Mouse (Mus musculus) spleen, adult 18-20 months (tissue): Measurements from ENCODE around the gene Csmd2.
"Not testable (repeated sequence)": the region's sequence is repeated elsewhere in the genome, so short reads cannot be mapped to it uniquely, and the experiment has no call there.

ENCODE experiments used
- DNase-seq, 2 experiments: peaks; one replicate each; pipeline ENCODE4 v3.0.0; 2022; ENCODE audit warnings: mixed read lengths in 2 of 2

Gene Csmd2

DNA sequence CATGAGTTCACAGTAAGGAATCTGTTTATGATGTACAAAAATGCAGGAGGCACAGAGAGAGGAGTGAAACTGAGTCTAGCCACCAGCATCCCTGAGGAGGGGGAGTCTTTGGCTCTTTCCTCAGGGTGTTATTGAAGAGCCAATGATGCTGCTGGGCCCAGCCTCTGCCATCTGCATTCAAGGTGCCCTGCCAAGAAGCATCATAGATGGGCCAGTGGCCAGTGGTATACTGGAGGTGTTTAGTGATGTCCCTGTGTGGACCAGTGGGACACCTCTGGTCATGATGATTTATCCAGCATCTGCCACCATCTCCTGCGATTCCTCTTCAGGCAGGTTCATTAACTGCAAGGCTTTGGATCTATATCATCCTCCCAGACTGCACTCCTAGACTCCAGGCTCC lies 61.1 kb downstream of the Csmd2 start:
- no peak for DNase-seq

DNA sequence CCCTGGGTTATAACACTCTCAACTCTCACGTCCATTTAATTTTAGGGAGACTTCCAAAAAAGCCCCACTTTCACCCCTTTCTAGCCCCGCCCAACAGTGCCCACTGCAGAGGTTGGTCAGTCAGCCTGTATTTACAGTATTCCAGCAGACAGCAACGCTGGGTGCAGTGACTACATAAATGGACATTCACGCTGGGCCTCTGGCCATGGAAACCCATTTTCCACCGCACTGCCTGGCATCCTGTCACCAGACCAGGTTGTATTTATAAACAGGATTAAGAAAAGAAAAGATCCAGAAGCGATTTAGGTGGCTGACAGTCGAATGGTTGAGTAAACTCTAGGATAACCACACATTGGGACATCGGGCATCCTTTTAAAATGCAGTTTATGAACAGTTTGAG lies 65.0 kb downstream of the Csmd2 start:
- DNase-seq, result no peak

DNA sequence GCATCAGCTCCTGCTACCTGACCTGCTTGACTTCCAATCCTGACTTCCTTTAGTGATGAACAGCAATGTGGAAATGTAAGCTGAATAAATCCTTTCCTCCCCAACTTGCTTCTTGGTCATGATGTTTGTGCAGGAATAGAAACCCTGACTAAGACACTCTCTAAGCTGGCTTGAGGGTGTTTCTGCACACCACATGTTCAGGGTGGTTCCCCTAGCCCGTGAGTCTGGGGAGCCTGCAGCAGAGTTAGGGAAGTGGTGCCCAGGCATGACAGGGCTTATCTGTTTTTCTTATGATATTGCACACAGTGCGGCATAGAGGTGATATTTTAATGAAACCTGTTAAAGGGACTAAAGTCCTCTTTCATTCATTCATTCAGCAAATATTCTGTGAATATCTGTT lies 73.6 kb downstream of the Csmd2 start:
- DNase-seq, result not testable (repeated sequence)

GRCm38 (mm10) chr4:128067189-128067588 lies 79.5 kb downstream of the Csmd2 start:
- DNase-seq, result no peak

GRCm38 (mm10) chr4:128084466-128084865 lies 96.8 kb downstream of the Csmd2 start:
- DNase-seq, result no peak

- DNase-seq, result no peak
Observed at GRCm38 (mm10) chr4:128085096-128085495, 97.4 kb downstream of the Csmd2 start.

- no peak for DNase-seq
Observed at GRCm38 (mm10) chr4:128087147-128087606, 99.5 kb downstream of the Csmd2 start.

- DNase-seq, result no peak
Observed at GRCm38 (mm10) chr4:128087704-128088103, 100.0 kb downstream of the Csmd2 start.

DNA sequence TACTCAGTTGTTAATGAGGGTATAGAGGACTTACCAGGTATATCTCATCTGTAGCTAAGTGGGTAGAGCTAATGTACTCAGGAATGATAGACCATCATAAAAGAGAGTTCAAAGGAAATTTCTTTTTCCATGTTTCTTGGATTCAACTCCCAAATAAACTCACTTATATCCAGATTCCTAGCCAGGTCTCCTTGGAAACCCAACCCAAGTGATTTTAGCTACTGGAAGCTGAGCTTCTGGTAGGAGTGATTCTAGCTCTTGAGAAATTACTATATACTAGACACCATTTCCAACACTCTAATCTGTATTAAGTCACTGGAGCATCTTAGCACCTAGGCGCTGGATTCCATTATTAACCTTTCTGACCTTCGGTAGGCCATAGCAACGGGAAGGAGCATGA lies 100.6 kb downstream of the Csmd2 start:
- DNase-seq, result no peak

DNA sequence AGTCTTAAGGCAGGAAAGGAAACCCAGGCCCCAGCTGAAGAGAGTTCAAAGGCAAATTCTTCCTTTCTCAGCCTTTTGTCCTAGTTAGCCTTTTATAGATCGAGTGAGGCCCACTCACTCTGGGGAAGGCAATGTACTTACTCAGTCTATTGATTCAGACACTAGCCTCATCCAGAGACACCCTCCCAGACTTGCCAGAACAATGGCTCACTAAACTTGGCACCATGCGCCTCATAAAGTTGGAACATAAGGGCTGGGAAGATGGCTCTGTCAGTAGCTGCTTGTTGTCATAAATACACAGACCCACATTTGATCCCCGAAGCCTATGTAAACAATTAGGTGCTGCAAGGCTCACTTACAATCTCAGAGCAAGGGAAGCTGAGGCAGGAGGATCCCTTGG lies 104.3 kb downstream of the Csmd2 start:
- DNase-seq, result no peak

DNA sequence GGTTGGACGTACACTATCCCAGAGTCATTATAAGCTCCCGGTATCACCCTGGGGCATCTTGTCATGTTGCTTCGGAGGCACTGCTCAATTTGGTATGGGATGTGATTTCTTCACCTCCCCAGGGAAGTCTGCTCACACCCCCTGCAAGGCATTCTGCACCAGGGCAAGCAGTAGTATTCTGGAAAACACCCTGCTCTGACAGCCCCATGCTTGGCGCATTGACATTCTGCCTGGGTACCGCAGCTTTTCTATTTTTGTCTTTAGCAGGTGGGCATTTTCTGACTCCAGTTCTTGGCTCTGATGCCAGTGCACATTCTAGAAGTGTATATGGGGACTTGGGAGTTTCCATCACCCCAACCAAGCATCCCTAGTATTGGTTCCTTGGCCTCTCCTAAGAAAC lies 111.9 kb downstream of the Csmd2 start:
- no peak for DNase-seq

DNA sequence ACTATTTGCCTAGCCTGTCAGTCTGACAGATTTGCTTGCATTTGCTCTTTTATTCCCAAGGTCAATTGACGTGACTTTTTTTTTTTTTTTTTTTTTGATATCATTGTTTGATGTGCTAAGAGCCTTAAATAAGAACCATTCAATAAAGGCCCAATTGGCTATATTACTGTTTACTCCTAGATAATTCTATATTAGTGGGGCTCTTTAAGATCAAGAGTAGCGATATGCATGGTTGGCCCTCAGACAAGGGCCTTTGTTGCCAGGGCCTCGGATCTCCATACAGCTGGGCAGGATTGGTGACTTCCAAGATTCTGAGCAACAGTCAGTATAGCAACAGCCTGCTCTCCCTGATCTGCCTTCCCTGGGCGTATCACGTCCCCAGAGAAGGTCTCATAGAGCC lies 112.9 kb downstream of the Csmd2 start:
- no peak for DNase-seq

DNA sequence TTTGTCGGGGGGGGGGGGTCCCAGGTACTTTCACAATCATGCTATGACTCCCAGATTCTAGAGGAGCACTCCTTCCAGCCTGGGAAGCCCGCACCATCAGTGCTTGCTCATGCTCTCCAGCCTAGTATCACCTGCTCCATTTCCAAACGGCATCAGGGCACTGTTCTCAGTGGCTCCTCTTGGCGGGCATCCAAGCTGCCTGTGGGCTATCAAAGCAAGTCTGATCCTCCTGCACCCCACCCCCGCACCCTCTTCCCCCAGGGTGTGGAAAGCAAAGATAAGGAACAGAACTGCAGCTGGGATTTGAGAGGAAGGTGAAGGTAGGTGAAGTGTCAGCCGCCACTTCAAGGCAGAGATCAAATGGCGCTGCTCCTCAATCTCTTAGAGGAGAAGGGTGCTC lies 128.7 kb downstream of the Csmd2 start:
- no peak for DNase-seq

DNA sequence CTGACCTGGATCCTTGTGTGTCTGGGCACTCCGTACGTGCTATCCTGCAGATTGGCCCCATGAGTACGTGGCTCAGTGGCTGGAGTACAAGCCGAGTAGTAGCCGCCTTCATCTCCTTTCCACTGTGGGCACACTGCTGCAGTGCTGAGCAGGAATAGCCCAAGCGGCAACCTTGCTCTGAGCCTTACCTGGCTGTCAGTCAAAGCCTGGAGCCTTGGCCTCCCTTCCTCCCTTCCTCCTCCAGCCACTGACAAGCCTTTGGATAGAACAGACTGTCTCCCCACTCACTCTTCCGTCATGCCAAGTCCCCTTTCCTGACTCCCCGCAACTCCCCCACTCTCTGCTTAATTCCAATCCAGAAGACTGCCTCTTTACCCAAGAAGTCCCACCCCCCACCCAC lies 135.6 kb downstream of the Csmd2 start:
- no peak for DNase-seq

DNA sequence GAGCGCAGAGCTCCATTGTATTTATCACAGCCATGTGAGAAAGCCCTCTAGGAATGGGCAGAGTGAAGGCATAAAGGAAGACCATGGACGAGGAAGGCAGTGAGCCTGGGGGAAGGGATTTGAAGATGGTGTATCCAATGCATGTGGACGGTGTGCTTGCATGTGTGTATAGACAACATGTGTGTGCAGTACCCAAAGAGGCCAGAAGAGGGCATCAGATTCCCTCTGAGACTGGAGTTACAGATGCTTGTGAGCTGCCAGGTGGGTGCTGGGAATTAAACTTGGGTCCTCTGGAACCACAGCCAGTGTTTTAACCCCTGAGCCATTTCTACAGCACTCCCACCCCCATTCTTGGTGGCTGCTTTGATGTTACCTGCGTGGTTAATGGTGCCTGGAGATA lies 137.1 kb downstream of the Csmd2 start:
- DNase-seq, result no peak

GRCm38 (mm10) chr4:128128546-128128945 lies 140.9 kb downstream of the Csmd2 start:
- no peak for DNase-seq

DNA sequence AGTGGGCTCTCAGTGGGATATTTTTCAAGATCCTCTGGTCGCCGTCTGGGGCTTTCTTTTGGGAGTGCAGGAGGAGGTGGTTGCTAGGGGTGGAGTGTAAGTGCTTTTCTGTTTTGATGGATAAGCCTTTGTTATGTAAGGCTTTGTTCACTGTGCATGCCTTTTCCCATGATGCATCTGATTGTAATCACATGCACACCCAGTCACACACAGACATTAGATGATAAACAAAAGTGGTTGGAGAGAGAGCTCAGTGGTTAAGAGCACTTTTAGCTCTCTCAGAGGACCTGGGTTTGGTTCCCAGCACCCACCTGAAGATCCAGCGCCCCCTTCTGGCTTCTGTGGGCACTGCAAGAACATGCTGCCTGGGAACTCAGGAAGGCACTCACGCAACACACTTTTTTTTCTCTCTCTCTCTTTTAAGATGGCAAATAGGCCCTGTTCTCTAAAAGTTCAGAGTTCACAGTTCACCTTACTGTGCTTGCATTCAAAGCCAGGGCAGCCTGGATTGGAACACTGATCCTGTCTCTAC lies 143.0 kb downstream of the Csmd2 start:
- no peak for DNase-seq

DNA sequence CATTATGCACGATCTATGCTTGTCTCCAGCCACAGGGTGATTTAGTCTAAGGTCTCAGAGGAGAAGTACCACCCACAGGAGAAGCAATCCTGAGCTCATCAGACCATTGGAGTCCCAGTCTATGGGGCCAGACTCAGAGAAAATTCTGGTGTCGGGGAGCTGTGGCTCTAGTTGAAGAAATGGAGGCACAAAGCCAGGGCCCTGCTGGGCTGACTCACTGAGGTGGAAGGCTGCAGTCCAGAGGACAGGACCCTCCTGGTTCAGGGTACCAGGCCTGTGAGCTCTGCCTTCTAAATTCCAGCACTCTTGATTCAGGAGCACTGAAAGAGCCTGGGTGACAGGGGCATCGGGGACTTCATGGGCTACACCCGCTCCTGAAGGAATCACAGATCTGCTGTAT lies 144.0 kb downstream of the Csmd2 start:
- no peak for DNase-seq

- DNase-seq, result no peak
Observed at GRCm38 (mm10) chr4:128132876-128133646, 145.4 kb downstream of the Csmd2 start.

GRCm38 (mm10) chr4:128134348-128134994 lies 146.8 kb downstream of the Csmd2 start:
- DNase-seq, result no peak

DNA sequence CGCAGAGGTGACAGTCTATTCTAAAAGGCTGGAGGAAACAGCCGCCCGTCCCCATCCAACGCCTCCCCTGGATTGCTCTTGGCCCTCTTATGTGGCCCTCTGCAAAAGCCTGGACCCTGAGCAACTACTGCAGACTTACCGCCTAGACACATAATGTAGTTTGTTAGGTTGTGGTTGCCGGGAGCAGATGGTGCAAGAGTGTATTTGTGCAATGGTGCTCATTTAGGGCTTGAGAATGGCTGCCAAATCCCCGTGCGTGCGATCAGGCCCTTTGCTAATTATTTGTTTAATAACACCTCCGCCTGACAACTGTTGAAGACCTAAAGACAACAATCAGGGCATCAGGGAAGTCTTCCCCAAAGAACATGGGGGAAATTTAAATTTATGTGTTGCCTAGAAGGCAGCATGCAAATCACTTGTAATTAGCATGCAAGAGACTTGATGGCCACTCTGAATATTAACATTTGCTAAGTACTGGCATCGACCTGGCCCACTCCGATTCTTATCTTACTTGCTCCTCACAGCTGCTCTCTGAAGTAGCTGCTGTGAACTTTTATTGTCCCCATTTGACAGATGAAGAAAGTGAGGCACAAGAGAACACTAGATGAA lies 147.5 kb downstream of the Csmd2 start:
- no peak for DNase-seq

- no peak for DNase-seq
Observed at GRCm38 (mm10) chr4:128139991-128140390, 152.3 kb downstream of the Csmd2 start.

DNA sequence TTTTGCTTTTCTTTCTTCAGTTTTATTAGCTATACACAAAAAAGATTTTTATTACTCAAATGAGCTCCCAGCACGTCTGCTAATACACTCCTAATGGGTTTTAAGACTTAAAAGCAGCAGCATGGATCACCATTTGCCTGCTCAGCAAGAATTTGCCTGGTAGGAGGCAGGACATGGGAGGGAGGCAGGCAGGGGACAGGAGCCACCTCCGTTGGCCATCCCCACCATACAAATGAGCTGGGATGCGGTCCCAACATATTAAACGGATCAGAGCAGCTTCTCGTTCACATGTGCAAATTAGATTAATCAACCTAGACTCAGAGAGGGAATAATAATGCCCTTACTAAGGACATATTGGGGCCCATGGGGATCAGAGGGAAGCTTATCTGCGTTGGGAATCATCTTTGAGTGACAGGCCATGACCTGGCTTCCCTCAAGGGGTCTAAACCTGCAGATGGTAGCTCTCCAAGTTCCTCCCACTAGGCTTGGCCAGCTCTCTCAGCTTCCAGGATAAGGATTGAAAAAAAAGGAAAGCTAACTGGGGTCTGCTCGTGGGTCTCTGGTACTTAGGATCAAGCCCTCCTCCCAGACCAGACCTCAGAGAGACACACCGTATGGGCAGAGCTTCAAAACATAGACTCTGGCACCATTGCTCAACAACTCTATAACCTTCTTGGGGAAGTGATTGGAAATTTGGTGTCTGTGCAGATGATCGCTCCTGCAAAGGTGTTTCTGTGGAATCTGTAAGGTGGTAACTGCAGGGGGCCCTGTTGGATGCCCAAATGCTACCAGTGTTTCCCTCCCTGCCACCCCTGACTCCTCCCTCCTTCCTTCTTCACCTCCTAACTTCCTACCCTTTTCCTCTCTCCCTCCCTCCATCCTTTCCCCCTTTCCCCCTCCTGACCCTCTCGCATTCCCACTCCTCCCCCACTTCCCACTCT lies 153.8 kb downstream of the Csmd2 start:
- no peak for DNase-seq
